Mouse (Mus musculus) layer of hippocampus, adult 18-20 months (tissue): ENCODE measurements around the gene Strbp. TPM values are rescaled to one million over a fixed set of nuclear protein-coding genes. Genes with fewer than 3 reads are reported as not detected.
A peak's percentile ranks its signal among the peaks of the same experiment; 100 is the strongest.
"Not testable (repeated sequence)": the region's sequence is repeated elsewhere in the genome, so short reads cannot be mapped to it uniquely, and the experiment has no call there.

ENCODE experiments used
- DNase-seq, 2 experiments: peaks; one replicate each; pipeline ENCODE4 v3.0.0; 2022; ENCODE audit warnings: low spot score in 2 of 2
- total RNA-seq, 2 experiments: library from RNA; stranded (reverse); gene quantifications; 2 replicates each; pipeline ENCODE4 v1.2.3; 2021

Gene Strbp
- total RNA-seq, 2 experiments from 2014 or later: 153 to 168 TPM

DNA sequence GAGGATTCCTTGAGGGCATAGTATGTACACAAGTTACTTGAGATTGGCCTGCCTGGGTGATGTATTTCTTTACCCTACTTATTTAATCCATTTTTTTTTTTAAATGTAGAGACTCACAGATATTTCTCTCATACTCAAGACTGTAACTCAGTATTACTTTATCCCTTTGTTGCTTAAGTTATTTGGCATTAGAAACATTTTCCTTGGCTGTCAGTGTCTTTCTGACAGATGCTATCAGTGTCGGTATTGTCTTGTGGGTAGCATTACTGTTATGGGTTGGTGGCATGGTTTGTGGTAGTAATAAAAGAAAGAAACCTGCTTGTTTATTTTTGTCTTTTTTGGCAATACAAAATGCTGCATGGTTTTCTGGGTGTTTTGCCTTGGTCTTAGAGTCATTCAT, 172.9 kb downstream of the Strbp start:
- no peak for DNase-seq

DNA sequence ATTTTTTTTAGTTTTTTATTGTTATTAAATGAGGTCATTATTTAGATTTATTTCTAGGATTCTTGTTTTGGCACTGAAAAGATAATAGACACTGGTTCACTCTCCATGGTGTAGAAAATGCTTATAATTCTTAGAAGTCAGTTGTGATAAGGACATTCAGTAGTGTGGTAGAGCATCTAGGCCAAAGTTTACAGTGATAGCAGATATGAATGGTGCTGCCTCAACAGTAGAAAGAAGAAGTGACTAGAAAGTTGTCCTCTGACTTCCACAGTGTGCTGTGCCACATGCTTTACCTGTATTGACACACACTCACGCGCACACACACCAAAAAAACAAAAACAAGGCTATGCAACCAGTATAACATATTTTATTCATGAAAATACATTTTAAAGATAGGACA, 174.3 kb downstream of the Strbp start:
- DNase-seq: no peak

GRCm38 (mm10) chr2:37527587-37527986, 176.1 kb downstream of the Strbp start:
- no peak for DNase-seq

DNA sequence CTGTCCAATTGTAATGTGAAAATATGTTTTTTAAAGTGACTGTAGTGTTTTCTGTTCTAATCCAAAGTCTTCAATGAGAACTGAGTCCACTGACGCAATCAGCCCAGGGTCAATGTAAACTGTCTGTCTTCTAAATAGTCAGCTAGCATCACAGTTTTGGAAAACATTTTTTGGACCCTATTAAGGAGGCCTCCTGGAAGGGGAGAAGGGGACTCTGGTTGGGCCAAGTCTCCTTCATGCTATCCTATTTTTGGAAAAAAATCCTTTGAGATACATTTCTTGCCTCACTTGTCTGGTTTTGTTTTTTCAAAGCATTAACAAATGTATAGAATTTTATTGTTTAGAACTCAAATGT, 184.4 kb downstream of the Strbp start:
- DNase-seq: no peak

- DNase-seq: no peak
Measured at GRCm38 (mm10) chr2:37518561-37519285, 184.9 kb downstream of the Strbp start.

DNA sequence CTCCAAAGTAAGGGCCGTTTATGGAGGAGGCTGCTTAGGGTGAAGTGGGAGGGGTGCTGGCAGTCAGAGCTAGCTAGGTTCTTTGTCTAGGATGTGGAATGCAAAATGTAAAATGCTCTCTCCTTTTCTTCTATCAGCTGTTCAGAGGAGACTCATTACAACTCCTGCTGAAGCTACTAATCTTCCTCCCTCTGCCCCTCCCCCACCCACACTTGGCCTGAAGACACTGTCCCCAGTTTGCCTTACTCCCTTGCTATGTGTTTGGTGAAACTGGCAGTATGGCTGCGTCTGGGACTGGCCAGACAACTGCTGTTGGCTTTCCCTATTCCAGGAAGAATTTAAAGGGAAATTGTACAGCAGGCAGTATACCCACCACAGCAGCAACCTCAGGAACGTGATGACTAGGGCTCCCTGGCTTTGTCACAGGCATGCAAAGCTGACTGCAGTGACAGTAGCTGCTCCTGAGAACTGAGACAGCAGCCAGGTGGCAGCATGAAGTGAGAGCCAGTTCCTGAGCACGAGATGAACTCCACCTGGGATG, 186.7 kb downstream of the Strbp start:
- no peak for DNase-seq

- DNase-seq: no peak
Measured at GRCm38 (mm10) chr2:37516030-37516710, 187.5 kb downstream of the Strbp start, which contains the start of gene Gpr21. Gene Gpr21 (plus strand): TSS chr2:37516332.

- no peak for DNase-seq
Measured at GRCm38 (mm10) chr2:37511134-37511901, 192.3 kb downstream of the Strbp start.

DNA sequence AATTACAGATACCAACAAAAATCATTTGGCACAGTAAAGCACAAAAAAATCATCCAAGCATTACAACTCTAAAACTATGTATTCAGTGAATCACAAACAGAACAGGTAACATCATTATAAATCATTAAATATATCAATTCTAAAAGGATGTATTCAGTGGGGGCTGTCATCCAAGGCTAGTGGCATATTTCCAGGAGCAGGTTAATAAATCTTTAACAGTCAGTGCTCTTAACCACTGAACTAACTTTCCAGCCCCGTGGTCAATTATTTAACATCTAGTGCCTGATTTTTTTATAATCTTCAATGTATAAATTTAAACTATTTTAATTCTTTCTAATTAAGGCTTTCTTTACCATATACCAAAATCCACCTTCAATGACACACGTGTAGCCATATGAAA, 197.8 kb downstream of the Strbp start:
- not testable (repeated sequence) for DNase-seq

DNA sequence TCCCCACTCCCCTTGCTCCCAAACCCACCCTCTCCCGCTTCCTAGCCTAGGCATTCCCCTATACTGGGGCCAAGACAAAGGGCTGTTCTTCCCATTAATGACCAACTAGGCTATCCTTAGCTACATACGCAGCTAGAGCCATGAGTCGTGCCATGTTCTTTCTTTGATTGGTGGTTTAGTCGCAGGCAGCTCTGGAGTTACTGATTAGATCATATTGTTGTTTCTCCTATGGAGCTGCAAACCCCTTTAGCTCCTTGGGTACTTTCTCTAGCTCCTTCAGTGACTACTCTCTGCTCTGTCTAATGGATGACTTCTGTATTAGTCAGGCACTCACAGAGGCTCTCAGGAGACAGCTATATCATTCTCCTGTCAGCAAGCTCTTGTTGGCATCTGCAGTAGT, 206.3 kb downstream of the Strbp start:
- DNase-seq: no peak

- no peak for DNase-seq
Measured at GRCm38 (mm10) chr2:37488956-37489355, 214.7 kb downstream of the Strbp start.

DNA sequence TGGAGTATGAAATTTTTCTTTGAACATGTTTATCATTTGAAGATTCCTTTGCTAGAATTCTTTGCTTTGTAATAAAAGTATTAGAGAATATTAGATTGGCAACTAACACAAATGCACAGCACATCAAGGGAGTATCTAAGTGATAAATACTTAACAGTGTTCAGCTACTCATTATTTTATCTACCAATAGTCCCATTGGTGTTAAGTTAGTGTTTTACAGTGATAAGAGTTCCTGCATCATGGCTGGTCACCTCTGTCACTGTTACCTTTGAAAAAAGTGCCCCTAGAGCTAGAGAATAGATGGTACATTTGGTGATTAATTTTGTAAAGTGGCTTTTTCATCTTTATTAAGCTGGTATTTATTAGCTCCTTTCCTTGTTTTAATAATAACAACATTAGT, 217.3 kb downstream of the Strbp start:
- DNase-seq: no peak

DNA sequence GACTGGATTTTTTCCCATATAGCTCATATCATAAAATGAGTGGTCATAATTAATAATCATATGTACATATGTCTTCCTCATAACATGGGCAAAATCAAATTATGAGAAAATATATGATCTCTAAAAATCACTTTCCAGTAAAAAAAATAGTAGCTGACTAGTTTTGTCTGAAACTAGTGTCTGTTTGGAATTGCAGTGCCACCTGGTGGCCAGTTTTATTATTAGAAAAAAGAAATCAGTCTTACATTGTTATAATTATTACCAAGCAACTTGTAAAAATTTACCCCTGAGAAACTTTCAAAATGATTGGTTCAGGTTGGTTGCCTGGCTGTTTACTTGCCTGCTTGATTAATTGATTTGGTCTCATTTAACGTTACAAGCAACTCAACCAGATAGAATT, 218.3 kb downstream of the Strbp start:
- peak in 1 of 2 experiments; percentile 46 for DNase-seq

DNA sequence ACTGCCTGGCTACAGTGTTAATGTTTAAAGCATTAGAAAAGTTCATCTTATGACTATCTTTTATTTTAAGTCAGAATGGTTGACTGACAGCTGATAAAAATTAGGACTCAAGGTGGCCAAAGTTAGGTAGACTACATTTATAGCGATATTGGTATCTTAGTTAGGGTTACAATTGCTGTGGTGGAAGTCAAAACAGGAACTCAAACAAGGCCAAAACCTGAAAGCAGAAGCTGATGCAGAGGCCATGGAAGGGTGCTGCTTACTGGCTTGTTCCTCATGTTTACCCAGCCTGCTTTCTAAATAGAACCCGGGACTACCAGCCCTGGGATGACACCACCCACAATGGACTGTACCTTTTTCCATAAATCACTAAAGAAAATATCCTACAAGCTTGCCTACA, 219.5 kb downstream of the Strbp start:
- no peak for DNase-seq

DNA sequence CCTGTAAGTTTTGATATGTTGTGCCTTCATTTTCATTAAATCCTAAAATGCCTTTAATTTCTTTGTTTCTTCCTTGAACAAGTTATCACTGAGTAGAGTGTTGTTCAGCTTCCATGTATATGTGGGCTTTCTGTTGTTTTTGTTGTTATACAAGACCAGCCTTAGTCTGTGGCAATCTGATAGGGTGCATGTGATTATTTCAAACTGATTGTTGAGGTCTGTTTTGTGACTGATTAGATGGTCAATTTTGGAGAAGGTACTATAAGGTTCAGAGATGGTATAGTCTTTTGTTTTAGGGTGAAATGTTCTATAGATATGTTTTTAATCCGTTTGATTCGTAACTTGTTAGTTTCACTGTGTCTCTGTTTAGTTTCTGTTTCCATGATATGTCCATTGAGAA, 223.6 kb downstream of the Strbp start:
- no peak for DNase-seq

GRCm38 (mm10) chr2:37479559-37479958, 224.1 kb downstream of the Strbp start:
- DNase-seq: no peak

DNA sequence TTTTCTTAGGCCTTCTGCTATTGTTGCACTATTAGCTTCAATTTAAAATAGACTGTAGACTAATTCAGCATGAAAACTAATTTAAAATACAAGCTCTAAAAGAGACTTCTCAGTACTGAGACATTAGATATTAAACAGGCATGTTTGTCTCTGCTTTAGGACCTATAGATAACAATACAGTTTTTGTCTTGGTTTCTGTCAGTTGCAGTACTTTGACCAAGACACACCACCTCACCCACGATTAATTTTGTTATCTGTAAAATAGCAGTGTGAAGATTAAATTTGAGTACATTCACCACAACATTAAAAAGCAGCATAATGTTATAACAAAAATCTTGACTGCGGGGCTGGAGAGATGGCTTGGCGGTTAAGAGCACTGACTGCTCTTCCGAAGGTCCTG, 237.4 kb downstream of the Strbp start:
- DNase-seq: no peak

GRCm38 (mm10) chr2:37460707-37461106, 243.0 kb downstream of the Strbp start:
- no peak for DNase-seq

- DNase-seq: no peak
Measured at GRCm38 (mm10) chr2:37452376-37452760, 251.3 kb downstream of the Strbp start.

DNA sequence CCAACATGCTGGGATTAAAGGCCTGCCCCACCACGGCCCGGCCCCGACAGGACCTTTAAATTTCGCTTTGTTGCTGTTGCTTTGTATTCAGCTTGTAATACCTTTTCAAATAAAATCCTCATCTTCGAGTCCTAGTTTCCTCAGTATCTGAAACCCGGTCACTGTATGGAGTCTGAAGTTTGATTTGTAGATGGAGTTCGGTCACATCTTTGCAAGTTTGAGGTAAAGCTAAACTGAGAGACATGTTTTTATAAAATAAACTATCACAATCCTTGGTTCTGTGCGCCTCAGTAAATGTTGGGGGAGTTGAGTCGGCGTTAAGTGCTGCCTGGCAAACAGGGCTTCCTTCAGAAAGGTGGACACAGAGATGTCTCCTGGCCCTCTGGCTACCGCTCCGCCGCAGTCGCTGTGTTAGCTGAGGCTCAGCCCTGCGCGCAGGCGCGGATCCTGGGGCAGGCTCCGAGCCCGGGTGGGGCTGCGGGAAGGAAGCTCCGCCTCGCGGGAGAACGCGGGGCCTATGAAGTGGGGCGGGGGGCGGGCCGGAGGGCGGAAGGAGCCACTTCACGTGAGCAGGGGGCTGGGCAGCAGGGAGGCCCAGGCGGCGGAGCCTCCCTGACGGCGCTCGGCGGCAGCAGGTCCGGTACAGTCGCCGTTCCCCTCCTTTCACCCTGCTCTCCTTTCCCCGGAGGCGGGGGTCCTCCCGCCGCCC, 251.8 kb downstream of the Strbp start:
- DNase-seq: peak; percentile 90 to 93
